Mouse (Mus musculus) ES-Bruce4 (cell line): ENCODE measurements at regions not wholly inside any gene's neighbourhood (a gene's known extent, or its start where the extent isn't known, plus 50 kb on each side); places are given as distances from the start of the nearest gene placed in this dataset.

Experiments
- H3K27ac ChIP-seq: 2 replicates; pipeline ENCODE4 v1.5.1; 2012; ENCODE audit warnings: low read length, inconsistent platforms; ENCODE audit not compliant: insufficient read depth
- H3K27me3 ChIP-seq: 2 replicates; pipeline ENCODE4 v1.6.1; 2012; ENCODE audit warnings: mild to moderate bottlenecking, low read length, inconsistent platforms; ENCODE audit not compliant: control insufficient read depth, poor library complexity, insufficient read depth, severe bottlenecking
- H3K36me3 ChIP-seq: 2 replicates; pipeline ENCODE4 v1.6.1; 2012; ENCODE audit warnings: inconsistent platforms, mild to moderate bottlenecking, low read length, moderate library complexity; ENCODE audit not compliant: control insufficient read depth, poor library complexity, insufficient read depth, severe bottlenecking
- H3K4me1 ChIP-seq: one replicate; pipeline ENCODE4 v1.8.1; 2011; ENCODE audit warnings: low read length; ENCODE audit not compliant: control insufficient read depth, insufficient read depth
- H3K4me3 ChIP-seq: 2 replicates; pipeline ENCODE4 v1.5.1; 2011; ENCODE audit warnings: low read depth, mild to moderate bottlenecking, low read length
- H3K9ac ChIP-seq: 2 replicates; pipeline ENCODE4 v1.6.1; 2012; ENCODE audit warnings: low read depth, mild to moderate bottlenecking, inconsistent platforms; ENCODE audit not compliant: poor library complexity, severe bottlenecking
- H3K9me3 ChIP-seq: replicated peaks from 2 replicates; pipeline ENCODE4 v1.6.1; 2012; ENCODE audit warnings: mild to moderate bottlenecking, low read length, inconsistent platforms; ENCODE audit not compliant: control insufficient read depth, poor library complexity, insufficient read depth, severe bottlenecking
- CTCF ChIP-seq: IDR thresholded peaks from one replicate; pipeline ENCODE4 v1.8.1; 2011; ENCODE audit warnings: low read depth, low read length
- EP300 ChIP-seq: IDR thresholded peaks from 2 replicates; pipeline ENCODE4 v1.6.1; 2011; ENCODE audit warnings: low read depth, low read length; ENCODE audit not compliant: insufficient read depth
- POLR2A ChIP-seq: IDR thresholded peaks from one replicate; pipeline ENCODE4 v1.8.1; 2011; ENCODE audit warnings: low read length; ENCODE audit not compliant: insufficient read depth

DNA sequence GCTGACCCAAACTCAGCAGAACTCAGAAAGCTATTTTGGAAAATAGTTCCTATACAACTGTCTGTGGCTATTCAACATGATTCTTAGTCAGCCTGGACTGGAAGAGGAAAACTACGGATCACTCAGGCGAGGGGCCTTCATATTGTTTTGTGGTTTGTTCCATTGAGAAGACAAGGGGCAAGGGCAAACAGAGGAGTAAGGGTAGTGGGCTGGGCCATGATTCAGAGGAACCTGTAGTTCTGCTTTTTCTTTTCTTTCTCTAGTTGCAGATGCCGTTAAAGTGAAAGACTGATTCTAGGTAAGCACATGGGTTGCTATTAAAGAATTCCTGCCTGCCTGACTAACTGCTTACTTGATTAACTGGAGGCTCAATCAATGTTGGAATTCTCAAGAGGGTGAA, 129.8 kb upstream of the Teddm2 start:
- Histone ChIP-seq H3K27ac (no peak overlapping the region), H3K9ac (no peak overlapping the region), H3K9me3 (no peaks in the 10 kb centered on the region), H3K4me3 (no peak overlapping the region), H3K27me3 (no peaks in the 10 kb centered on the region), H3K36me3 (no peaks in the 10 kb centered on the region), H3K4me1 (no peaks in the 10 kb centered on the region)
- no peak for TF ChIP-seq EP300
- TF ChIP-seq CTCF = no peak
- TF ChIP-seq POLR2A = no peak

DNA sequence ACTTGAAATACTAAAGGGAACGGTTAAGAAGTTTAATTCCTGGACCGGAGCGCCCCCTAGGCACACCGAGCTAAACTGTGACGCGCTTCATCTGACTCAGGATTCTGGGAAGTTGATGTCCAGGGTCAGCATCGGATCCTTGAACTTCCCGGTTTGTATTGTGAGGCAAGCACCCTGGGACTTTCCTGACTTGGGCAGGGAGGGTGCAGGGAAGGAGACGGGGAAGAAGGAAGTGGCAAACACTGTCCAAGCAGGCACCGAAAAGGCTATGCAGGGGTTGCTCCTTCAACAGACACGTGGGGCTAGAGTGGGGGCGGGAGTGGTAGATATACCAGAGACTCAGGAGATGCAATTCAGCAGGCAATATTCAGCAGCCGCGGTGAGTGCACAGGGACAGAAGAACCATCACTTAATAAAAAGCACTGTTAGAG, 132.7 kb upstream of the Teddm2 start:
- Histone ChIP-seq H3K9me3 (no peaks in the 10 kb centered on the region), H3K36me3 (no peaks in the 10 kb centered on the region), H3K27ac (no peak overlapping the region), H3K27me3 (no peaks in the 10 kb centered on the region), H3K9ac (no peak overlapping the region), H3K4me3 (no peak overlapping the region), H3K4me1 (peaks cover 3% of the 10 kb centered on the region)
- no peak for TF ChIP-seq POLR2A
- TF ChIP-seq EP300 = 0 out of 2 replicates have a peak, but pooled peaks have one; percentile 15
- peak; percentile 53 for TF ChIP-seq CTCF

DNA sequence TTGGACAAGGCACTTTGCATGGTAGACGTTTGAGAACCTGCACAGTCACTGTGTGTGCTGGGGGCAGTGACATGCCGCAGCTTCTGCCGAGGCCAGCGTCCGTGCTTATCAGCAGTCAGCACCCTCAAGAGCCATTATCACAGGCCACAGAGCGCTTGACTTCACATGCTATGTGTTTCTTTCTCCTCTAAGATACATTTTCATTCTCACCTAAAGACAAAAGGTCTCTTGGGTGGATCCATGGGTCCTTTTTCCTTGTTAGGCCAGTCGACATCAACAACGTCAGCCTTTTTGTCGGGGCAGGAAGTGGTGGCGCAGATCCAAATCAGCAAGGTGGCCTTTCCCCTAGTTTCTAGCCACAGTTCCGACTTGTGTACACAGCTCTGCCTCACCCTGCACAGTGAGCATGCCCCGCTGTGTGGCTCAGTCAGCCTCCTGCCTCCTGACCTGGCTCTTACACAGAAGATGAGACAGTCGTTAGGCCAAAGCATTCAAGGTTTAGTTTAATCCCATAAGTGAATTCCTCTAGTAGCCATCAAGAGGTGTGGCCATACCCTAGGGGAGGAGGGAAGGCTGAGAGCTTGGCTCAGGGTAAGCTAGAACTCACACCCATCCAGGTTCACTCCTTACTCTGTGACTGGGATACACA, 134.1 kb upstream of the Teddm2 start:
- H3K36me3 ChIP-seq = no peaks in the 10 kb centered on the region
- TF ChIP-seq CTCF = no peak
- TF ChIP-seq POLR2A = no peak
- TF ChIP-seq EP300 = no peak
- no peaks in the 10 kb centered on the region for H3K27me3 ChIP-seq
- H3K27ac ChIP-seq = no peak overlapping the region
- no peak overlapping the region for H3K4me3 ChIP-seq
- H3K4me1 ChIP-seq = peaks cover 3% of the 10 kb centered on the region
- H3K9me3 ChIP-seq = no peaks in the 10 kb centered on the region
- H3K9ac ChIP-seq = no peak overlapping the region

DNA sequence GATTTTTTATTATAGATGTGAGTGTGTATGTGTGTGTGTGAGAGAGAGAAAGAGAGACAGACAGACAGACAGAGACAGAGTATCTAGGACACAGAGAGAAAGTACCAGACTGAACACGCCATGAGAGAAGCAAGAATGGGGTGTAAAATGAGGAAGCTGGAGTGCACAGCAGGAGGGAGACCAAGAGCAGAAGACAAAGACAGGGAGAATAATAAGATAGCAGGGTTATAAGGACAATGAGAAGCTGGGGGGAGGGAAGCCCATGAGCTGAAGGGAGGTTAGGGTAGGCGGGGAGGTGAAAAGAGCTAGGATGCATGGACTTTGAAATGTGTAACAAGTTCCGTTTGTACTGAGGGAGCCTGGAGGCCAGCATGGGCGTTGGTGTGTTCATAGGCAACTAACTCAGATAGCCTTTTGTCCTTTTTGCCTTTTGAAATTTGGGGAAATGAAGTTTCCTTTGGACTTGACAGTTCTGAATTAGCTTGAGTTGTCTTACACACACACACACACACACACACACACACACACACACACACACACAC, 136.8 kb upstream of the Teddm2 start:
- H3K9me3 ChIP-seq = no peaks in the 10 kb centered on the region
- no peak overlapping the region for H3K9ac ChIP-seq
- H3K4me3 ChIP-seq = no peak overlapping the region
- no peaks in the 10 kb centered on the region for H3K36me3 ChIP-seq
- H3K27me3 ChIP-seq = no peaks in the 10 kb centered on the region
- peaks cover 3% of the 10 kb centered on the region for H3K4me1 ChIP-seq
- TF ChIP-seq CTCF = no peak
- no peak for TF ChIP-seq EP300
- no peak for TF ChIP-seq POLR2A
- H3K27ac ChIP-seq = no peak overlapping the region

DNA sequence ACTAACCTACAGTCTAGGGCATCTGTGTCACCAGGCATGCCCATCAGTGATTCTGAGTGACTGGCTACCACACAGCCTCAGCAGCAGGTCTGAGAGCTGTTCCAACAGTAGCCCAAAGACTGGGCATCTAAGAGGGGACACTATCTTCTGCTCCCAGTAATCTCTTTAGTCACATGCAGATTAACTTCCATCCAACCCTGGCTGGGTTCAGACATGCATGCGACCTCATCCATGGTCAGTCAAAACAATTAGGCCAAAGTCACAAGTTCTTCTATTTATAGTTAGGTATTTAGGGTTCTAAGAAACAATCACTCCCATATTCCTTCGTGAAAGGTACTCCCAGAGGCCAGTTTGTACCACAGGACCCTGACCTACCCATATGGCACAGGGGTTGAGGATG, 138.2 kb upstream of the Teddm2 start:
- Histone ChIP-seq H3K36me3 (no peaks in the 10 kb centered on the region), H3K27me3 (no peaks in the 10 kb centered on the region), H3K9me3 (no peaks in the 10 kb centered on the region), H3K4me3 (no peak overlapping the region), H3K4me1 (peaks cover 3% of the 10 kb centered on the region), H3K27ac (no peak overlapping the region), H3K9ac (no peak overlapping the region)
- TF ChIP-seq POLR2A = no peak
- no peak for TF ChIP-seq EP300
- no peak for TF ChIP-seq CTCF

DNA sequence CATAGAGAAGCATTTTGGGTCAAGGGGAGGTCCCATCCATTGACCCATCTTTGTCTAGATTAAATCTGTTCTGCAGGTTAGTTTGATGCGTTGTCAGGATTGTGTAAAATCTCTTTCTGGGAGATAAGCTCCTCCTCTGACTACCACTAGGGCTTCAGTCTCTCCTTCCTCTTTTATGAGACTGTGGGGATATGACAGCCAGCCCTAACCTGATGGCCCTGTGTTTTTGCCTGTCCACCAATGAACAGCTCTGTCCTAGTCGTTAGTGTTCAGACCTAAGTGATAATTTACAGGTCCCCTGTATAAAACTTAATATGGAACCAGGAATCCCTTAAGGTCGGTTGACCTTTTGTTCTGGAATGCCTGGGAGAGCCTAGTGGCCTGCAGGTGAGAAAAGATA, 140.9 kb upstream of the Teddm2 start:
- no peak overlapping the region for H3K27ac ChIP-seq
- no peak overlapping the region for H3K9ac ChIP-seq
- no peak for TF ChIP-seq POLR2A
- no peak for TF ChIP-seq CTCF
- TF ChIP-seq EP300 = no peak
- H3K36me3 ChIP-seq = no peaks in the 10 kb centered on the region
- no peaks in the 10 kb centered on the region for H3K27me3 ChIP-seq
- H3K4me3 ChIP-seq = no peak overlapping the region
- H3K9me3 ChIP-seq = no peaks in the 10 kb centered on the region
- H3K4me1 ChIP-seq = peaks cover 3% of the 10 kb centered on the region
